Mouse (Mus musculus) lung, embryonic 16.5 days (tissue): ENCODE data around the gene Zer1. TPM values are rescaled to one million over a fixed set of nuclear protein-coding genes. Genes with fewer than 3 reads are reported as not detected.
"Not testable (repeated sequence)": the region's sequence is repeated elsewhere in the genome, so short reads cannot be mapped to it uniquely, and the experiment has no call there.

Source experiments
- ATAC-seq: fragments of 200-750 bp; cut with Nextera tagmentation; 2 replicates; pipeline ENCODE4 v1.8.0; 2017; ENCODE audit warnings: low read depth, mild to moderate bottlenecking, moderate library complexity
- H3K27ac ChIP-seq: fragments of 300-500 bp; sonication (generic); 2 replicates; pipeline ENCODE4 v1.5.1; 2014; ENCODE audit warnings: mild to moderate bottlenecking, control low read depth, low read length
- H3K27me3 ChIP-seq: fragments of 300-500 bp; sonication (generic); 2 replicates; pipeline ENCODE4 v1.6.1; 2014; ENCODE audit warnings: low read depth, low read length, mixed read lengths; ENCODE audit not compliant: control insufficient read depth, insufficient read depth
- H3K36me3 ChIP-seq: fragments of 300-500 bp; sonication (generic); 2 replicates; pipeline ENCODE4 v1.6.1; 2014; ENCODE audit warnings: low read length; ENCODE audit not compliant: control insufficient read depth, insufficient read depth
- H3K4me1 ChIP-seq: fragments of 300-500 bp; sonication (generic); replicated peaks from 2 replicates; pipeline ENCODE4 v1.6.1; 2014; ENCODE audit warnings: low read length, mixed read lengths; ENCODE audit not compliant: control insufficient read depth, insufficient read depth
- H3K4me2 ChIP-seq: fragments of 300-500 bp; sonication (generic); 2 replicates; pipeline ENCODE4 v1.6.1; 2014; ENCODE audit warnings: low read depth, low read length, control low read depth
- H3K4me3 ChIP-seq: fragments of 300-500 bp; sonication (generic); 2 replicates; pipeline ENCODE4 v1.5.1; 2014; ENCODE audit warnings: mild to moderate bottlenecking, low read length, control low read depth
- H3K9ac ChIP-seq: fragments of 300-500 bp; sonication (generic); 2 replicates; pipeline ENCODE4 v1.6.1; 2014; ENCODE audit warnings: low read length, control low read depth
- H3K9me3 ChIP-seq: fragments of 300-500 bp; sonication (generic); 2 replicates; pipeline ENCODE4 v1.6.1; 2016; ENCODE audit warnings: low read length; ENCODE audit not compliant: control insufficient read depth
- WGBS: fragments of 180-500 bp; shearing (Covaris S2); extraction: QIAGEN DNeasy Blood & Tissue Kit; methylation state at CpG from one replicate; pipeline ENCODE4 v1.1.7; 2014; 5-methylcytosine and 5-hydroxymethylcytosine counted together
- polyA plus RNA-seq: library from polyadenylated mRNA; unstranded; fragments of >200 nt; fragmentation: Nextera tagmentation; extraction: Ambion mirVana; gene quantifications from 2 replicates; pipeline ENCODE4 v1.2.1, GENCODE M21; 2015

The Zer1 gene
- 6.1 and 7.8 TPM in 2 replicates for polyA plus RNA-seq

- WGBS, result 9% methylated on average over 31 of the region's 31 CpGs
- Histone ChIP-seq H3K9ac (peak within 1 kb of the TSS; percentile 92), H3K36me3 (no peaks in the 10 kb centered on the region), H3K27ac (peak within 1 kb of the TSS; percentile 94), H3K27me3 (no peaks in the 10 kb centered on the region), H3K4me2 (peak within 1 kb of the TSS; percentile 80), H3K4me1 (peaks cover 17% of the 10 kb centered on the region), H3K9me3 (no peaks in the 10 kb centered on the region), H3K4me3 (peak within 1 kb of the TSS; percentile 94)
- ATAC-seq, result peak; percentile 98
Measured at GRCm38 (mm10) chr2:30124472-30125274, at the start of gene Zer1. Zer1 (minus strand) TSS chr2:30124585.

- H3K9me3 ChIP-seq, result no peaks in the 10 kb centered on the region
- peaks cover 12% of the 10 kb centered on the region for H3K4me1 ChIP-seq
- WGBS, result 92% methylated on average over 20 of the region's 20 CpGs
Measured at GRCm38 (mm10) chr2:30173541-30174240, 49.3 kb upstream of the Zer1 start.

GRCm38 (mm10) chr2:30171997-30172382 is 47.6 kb upstream of the Zer1 start:
- ATAC-seq, result peak; percentile 31; the same call in 1 of the 2 replicates
- under 1% methylated on average over 19 of the region's 19 CpGs for WGBS
- Histone ChIP-seq H3K9ac (peak overlapping the region; percentile 82), H3K36me3 (peaks cover 29% of the 10 kb centered on the region), H3K4me1 (peaks cover 4% of the 10 kb centered on the region), H3K4me3 (peak overlapping the region; percentile 68), H3K4me2 (peak overlapping the region; percentile 97), H3K27ac (peak overlapping the region; percentile 88), H3K27me3 (no peaks in the 10 kb centered on the region), H3K9me3 (peaks cover 3% of the 10 kb centered on the region; the same call in 1 of the 2 replicates)

More at GRCm38 (mm10) chr2:30173541-30174240, 49.3 kb upstream of the Zer1 start:
- Histone ChIP-seq H3K9ac (no peak overlapping the region), H3K4me2 (no peak overlapping the region), H3K4me3 (no peak overlapping the region), H3K36me3 (peaks cover 29% of the 10 kb centered on the region), H3K27ac (no peak overlapping the region), H3K27me3 (no peaks in the 10 kb centered on the region)
- ATAC-seq, result no peak

GRCm38 (mm10) chr2:30171371-30171996 is 47.1 kb upstream of the Zer1 start, which contains the start of gene Endog:
Endog (plus strand) TSS chr2:30171493.
- under 1% methylated on average over 67 of the region's 75 CpGs for WGBS
- H3K4me1 ChIP-seq, result peaks cover 4% of the 10 kb centered on the region

GRCm38 (mm10) chr2:30166677-30167076 is 42.3 kb upstream of the Zer1 start:
- WGBS, result 56% methylated on average over 4 of the region's 4 CpGs

More at GRCm38 (mm10) chr2:30171371-30171996, 47.1 kb upstream of the Zer1 start, which contains the start of gene Endog:
- Histone ChIP-seq H3K9me3 (peaks cover 8% of the 10 kb centered on the region), H3K9ac (peak within 1 kb of the TSS; percentile 82), H3K4me2 (peak within 1 kb of the TSS; percentile 97), H3K36me3 (peaks cover 29% of the 10 kb centered on the region), H3K27ac (peak within 1 kb of the TSS; percentile 88), H3K27me3 (no peaks in the 10 kb centered on the region), H3K4me3 (peak within 1 kb of the TSS; percentile 68)
- peak; percentile 95 for ATAC-seq

GRCm38 (mm10) chr2:30164340-30164932 is 40.1 kb upstream of the Zer1 start:
- ATAC-seq, result no peak
- Histone ChIP-seq H3K9ac (no peak overlapping the region), H3K27ac (no peak overlapping the region), H3K4me1 (no peaks in the 10 kb centered on the region), H3K9me3 (peaks cover 17% of the 10 kb centered on the region), H3K4me2 (no peak overlapping the region), H3K36me3 (no peaks in the 10 kb centered on the region), H3K27me3 (no peaks in the 10 kb centered on the region), H3K4me3 (no peak overlapping the region)
- 44% methylated on average over 9 of the region's 9 CpGs for WGBS

More at GRCm38 (mm10) chr2:30166677-30167076, 42.3 kb upstream of the Zer1 start:
- peaks cover 17% of the 10 kb centered on the region for H3K9me3 ChIP-seq
- no peak overlapping the region for H3K9ac ChIP-seq
- no peak for ATAC-seq
- no peaks in the 10 kb centered on the region for H3K27me3 ChIP-seq
- H3K27ac ChIP-seq, result no peak overlapping the region
- no peaks in the 10 kb centered on the region; the same call in 1 of the 2 replicates for H3K4me1 ChIP-seq
- H3K4me2 ChIP-seq, result no peak overlapping the region
- no peak overlapping the region for H3K4me3 ChIP-seq
- H3K36me3 ChIP-seq, result no peaks in the 10 kb centered on the region

- Histone ChIP-seq H3K4me2 (no peak overlapping the region), H3K4me3 (no peak overlapping the region), H3K36me3 (no peaks in the 10 kb centered on the region), H3K9me3 (peaks cover 12% of the 10 kb centered on the region), H3K9ac (no peak overlapping the region), H3K27ac (no peak overlapping the region), H3K4me1 (no peaks in the 10 kb centered on the region), H3K27me3 (no peaks in the 10 kb centered on the region)
- ATAC-seq, result no peak
Measured at GRCm38 (mm10) chr2:30161809-30162208, 37.4 kb upstream of the Zer1 start.

- not testable (repeated sequence) for ATAC-seq
- 74% methylated on average over 7 of the region's 10 CpGs for WGBS
Measured at GRCm38 (mm10) chr2:30159871-30160270, 35.5 kb upstream of the Zer1 start.

More at GRCm38 (mm10) chr2:30159871-30160270, 35.5 kb upstream of the Zer1 start:
- not testable (repeated sequence) for H3K36me3 ChIP-seq, H3K27ac ChIP-seq, H3K4me3 ChIP-seq, H3K4me1 ChIP-seq, H3K27me3 ChIP-seq, H3K4me2 ChIP-seq, H3K9ac ChIP-seq, H3K9me3 ChIP-seq
